Mouse (Mus musculus) adipose tissue, adult 10 weeks (tissue): ENCODE measurements around the gene Mdm1. TPM values are rescaled to one million over a fixed set of nuclear protein-coding genes. Genes with fewer than 3 reads are reported as not detected.

ENCODE experiments used
- polyA plus RNA-seq: library from polyadenylated mRNA; stranded (reverse); fragments of 350-450 nt; fragmentation: Illumina TruSeq; extraction: RNeasy Lipid Tissue Mini Kit (QIAGEN cat#74804); gene quantifications from one replicate; pipeline ENCODE4 v1.2.3, GENCODE M21; 2014; ENCODE audit warnings: low read depth, low replicate concordance

The Mdm1 gene
- 12.6 TPM for polyA plus RNA-seq

GRCm38 (mm10) chr10:118141018-118141883, at the start of gene Mdm1:
Gene Mdm1 (plus strand): TSS chr10:118141811.

GRCm38 (mm10) chr10:118204642-118205041, 63.0 kb downstream of the Mdm1 start, which contains the start of gene Il22:
Gene Il22 (plus strand): TSS chr10:118204942.

Other genes with a start within 250 kb of the Mdm1 start
- gene Il22, start 63.1 kb downstream of the Mdm1 start, polyA plus RNA-seq: not detected
- gene Gm32717, start 99.0 kb downstream of the Mdm1 start, polyA plus RNA-seq: not detected
- gene Gm32802, start 116.9 kb downstream of the Mdm1 start, polyA plus RNA-seq: not detected
- gene Iltifb, start 153.2 kb downstream of the Mdm1 start, polyA plus RNA-seq: not detected
- not detected for gene Gm9040, start 185.2 kb downstream of the Mdm1 start, polyA plus RNA-seq
- not detected for gene Gm9044, start 190.6 kb downstream of the Mdm1 start, polyA plus RNA-seq
- not detected for gene Gm9045, start 196.0 kb downstream of the Mdm1 start, polyA plus RNA-seq
- gene Gm9046, start 201.4 kb downstream of the Mdm1 start, polyA plus RNA-seq: not detected
- not detected for gene Gm9048, start 206.9 kb downstream of the Mdm1 start, polyA plus RNA-seq
- gene Gm9049, start 212.3 kb downstream of the Mdm1 start, polyA plus RNA-seq: not detected